In genomic region chr7:16583775-16584174, GRCm38 (mm10) we compare ENCODE assay signal across 21 mouse cellular contexts. TPM values are rescaled to one million over a fixed set of nuclear protein-coding genes. Genes with fewer than 3 reads are reported as not detected.
DNase-seq lines count a peak whose midpoint lies in the region; ATAC-seq and TF ChIP-seq lines count a peak whose summit lies in the region.
"Had no signal": no experiment of that assay in that cellular context is flagged by ENCODE, and none has a peak within 500 bp of the region (broad histone marks: within the 10 kb centered on the region; RNA-seq: fewer than 3 reads in every experiment).

No protein-coding gene starts in this region.

- H3K27me3 ChIP-seq in heart, adult 2 months (ENCODE audit: control insufficient read depth, insufficient read depth, low read length): no peaks in the 10 kb centered on the region
- no peaks in the 10 kb centered on the region for H3K27me3 ChIP-seq in heart, embryonic 14.5 days (ENCODE audit: control insufficient read depth, insufficient read depth, low read length)
- no peaks in the 10 kb centered on the region for H3K27me3 ChIP-seq in liver, postnatal 0 days (ENCODE audit: insufficient read depth, low read length)
- H3K27me3 ChIP-seq in liver, embryonic 12.5 days (replicated peaks): no peaks in the 10 kb centered on the region
- H3K27me3 ChIP-seq: CH12.LX; forebrain, embryonic 13.5 days; kidney, embryonic 15.5 days; limb, embryonic 13.5 days; stomach, embryonic 15.5 days had no signal

- no peak for TF ChIP-seq CTCF in heart, adult 2 months (IDR thresholded peaks at IDR 0.05)
- TF ChIP-seq CTCF in liver, postnatal 0 days (IDR thresholded peaks at IDR 0.05; ENCODE audit: low read depth): no peak

- 75% methylated on average over 1 of the region's 1 CpGs for whole genome bisulfite sequencing in heart, adult 2 months
- 33% methylated on average over 1 of the region's 1 CpGs for WGBS in heart, embryonic 14.5 days
- whole genome bisulfite sequencing in liver, postnatal 0 days (ENCODE audit: insufficient replicate concordance): 80% methylated on average over 1 of the region's 1 CpGs
- WGBS in liver, embryonic 12.5 days (ENCODE audit: insufficient replicate concordance): 88% methylated on average over 1 of the region's 1 CpGs

- peaks cover 30% of the 10 kb centered on the region for H3K4me1 ChIP-seq in heart, adult 2 months (ENCODE audit: control insufficient read depth, insufficient read depth, low read length)
- peaks cover 35 to 77% of the 10 kb centered on the region in 2 experiments for H3K4me1 ChIP-seq in heart, embryonic 14.5 days (ENCODE audit: control insufficient read depth in 2 of 2, insufficient read depth in 2 of 2, low read length in 2 of 2)
- peaks cover 33% of the 10 kb centered on the region for H3K4me1 ChIP-seq in liver, postnatal 0 days (ENCODE audit: insufficient read depth)
- peaks cover 41% of the 10 kb centered on the region for H3K4me1 ChIP-seq in liver, embryonic 12.5 days

- no peak overlapping the region for H3K4me3 ChIP-seq in heart, adult 2 months
- no peak overlapping the region for H3K4me3 ChIP-seq in heart, embryonic 14.5 days (ENCODE audit: control insufficient read depth in 1 of 2, insufficient read depth in 1 of 2, low read depth in 1 of 2, low read length in 2 of 2)
- H3K4me3 ChIP-seq in liver, postnatal 0 days (ENCODE audit: low read depth, low read length): no peak overlapping the region
- no peak overlapping the region for H3K4me3 ChIP-seq in liver, embryonic 12.5 days
- H3K4me3 ChIP-seq: forebrain, embryonic 13.5 days; kidney, embryonic 15.5 days; limb, embryonic 13.5 days; midbrain, embryonic 10.5 days; stomach, embryonic 15.5 days had no signal

- H3K27ac ChIP-seq in heart, adult 2 months: peak overlapping the region; percentile 85
- H3K27ac ChIP-seq in heart, embryonic 14.5 days (replicated peaks in 1 of 2; ENCODE audit: control insufficient read depth in 1 of 2, insufficient read depth in 1 of 2, low read depth in 2 of 2, low read length in 2 of 2): peak overlapping the region; percentile 95 to 96
- H3K27ac ChIP-seq in liver, postnatal 0 days (ENCODE audit: low read depth): 0 out of 2 replicates have a peak overlapping the region, but pooled peaks have one; percentile 5
- no peak overlapping the region for H3K27ac ChIP-seq in liver, embryonic 12.5 days
- H3K27ac ChIP-seq: forebrain, embryonic 13.5 days; kidney, embryonic 15.5 days; limb, embryonic 13.5 days; midbrain, embryonic 10.5 days; stomach, embryonic 15.5 days had no signal

- H3K79me2 ChIP-seq in heart, adult 2 months (replicated peaks; ENCODE audit: control insufficient read depth, insufficient read depth, low read length): peaks cover 8% of the 10 kb centered on the region

- H3K9ac ChIP-seq in heart, adult 2 months (ENCODE audit: low read depth, low read length): no peak overlapping the region
- peak overlapping the region; percentile 56; the same call in 1 of the 2 replicates for H3K9ac ChIP-seq in heart, embryonic 14.5 days (ENCODE audit: low read length)
- H3K9ac ChIP-seq in liver, postnatal 0 days (replicated peaks): no peak overlapping the region
- no peak overlapping the region for H3K9ac ChIP-seq in liver, embryonic 12.5 days
- H3K9ac ChIP-seq: forebrain, embryonic 13.5 days; kidney, embryonic 15.5 days; limb, embryonic 13.5 days; stomach, embryonic 15.5 days had no signal

- TF ChIP-seq EP300 in heart, adult 2 months (IDR thresholded peaks at IDR 0.05; ENCODE audit: insufficient read depth, low read depth, low read length): no peak
- TF ChIP-seq EP300 in liver, postnatal 0 days (IDR thresholded peaks at IDR 0.05; ENCODE audit: low read depth): no peak

- no peak for DNase-seq in heart, adult 2 months
- DNase-seq in heart, postnatal 36 days: no peak
- no peak for DNase-seq in heart, postnatal 4 days
- DNase-seq in liver, postnatal 0 days: no peak
- peak; percentile 24 for DNase-seq in Muller cell, postnatal 12 days (ENCODE audit: inconsistent ontology term)
- no peak for DNase-seq in adrenal gland, postnatal 36 days
- DNase-seq: adrenal gland, adult 8-10 months; gastrocnemius, postnatal 10 days; lung, adult 2 months; right cerebral cortex, postnatal 25 days had no signal

- peaks cover 42% of the 10 kb centered on the region for H3K36me3 ChIP-seq in heart, adult 2 months (ENCODE audit: control insufficient read depth, insufficient read depth, low read length)
- H3K36me3 ChIP-seq in heart, embryonic 14.5 days (ENCODE audit: control insufficient read depth, insufficient read depth, low read length): no peaks in the 10 kb centered on the region
- no peaks in the 10 kb centered on the region for H3K36me3 ChIP-seq in liver, postnatal 0 days (replicated peaks; ENCODE audit: insufficient read depth, low read length)
- H3K36me3 ChIP-seq in liver, embryonic 12.5 days: no peaks in the 10 kb centered on the region
- H3K36me3 ChIP-seq: stomach, embryonic 15.5 days had no signal

- ATAC-seq in heart, embryonic 14.5 days (ENCODE audit: insufficient number of reproducible peaks, insufficient read depth, low FRiP score, low read depth): peak; percentile 31
- ATAC-seq in liver, postnatal 0 days: no peak
- ATAC-seq in liver, embryonic 12.5 days: no peak
- ATAC-seq: forebrain, embryonic 13.5 days; hindbrain, embryonic 16.5 days; midbrain, embryonic 16.5 days had no signal

- intact Hi-C loops in heart, adult 2 months (cut with DNase I): no loop called here
- intact Hi-C loops in heart, postnatal 36 days (cut with DNase I): loop anchor here (2.0 kb wide), 1 partner anchor 19 kb away; no protein-coding TSS in a partner anchor

- no peak for TF ChIP-seq POLR2A in heart, adult 2 months (IDR thresholded peaks at IDR 0.05; ENCODE audit: insufficient read depth, low read depth, low read length)

- H3K9me3 ChIP-seq in heart, embryonic 14.5 days (ENCODE audit: control insufficient read depth, low read length): no peaks in the 10 kb centered on the region
- no peaks in the 10 kb centered on the region for H3K9me3 ChIP-seq in liver, postnatal 0 days (ENCODE audit: low read length)
- no peaks in the 10 kb centered on the region for H3K9me3 ChIP-seq in liver, embryonic 12.5 days (replicated peaks)
- H3K9me3 ChIP-seq: forebrain, embryonic 13.5 days; kidney, embryonic 15.5 days; limb, embryonic 13.5 days; midbrain, embryonic 10.5 days; stomach, embryonic 15.5 days had no signal

- H3K4me2 ChIP-seq in heart, embryonic 14.5 days (ENCODE audit: low read length): peak overlapping the region; percentile 52
- H3K4me2 ChIP-seq in liver, postnatal 0 days (ENCODE audit: low read depth, low read length): no peak overlapping the region
- no peak overlapping the region for H3K4me2 ChIP-seq in liver, embryonic 12.5 days
- H3K4me2 ChIP-seq: forebrain, embryonic 13.5 days; kidney, embryonic 15.5 days; limb, embryonic 13.5 days; liver, embryonic 11.5 days; stomach, embryonic 15.5 days had no signal

RNA-seq across cellular contexts. Expression of gene Arhgap35, which starts 31.0 kb away (rescaled TPM):
- 10 to 100 TPM; 32.5 to 33.8 TPM for total RNA-seq in heart, adult 2 months (2021)
- polyA plus RNA-seq in heart, adult 2 months (2012; rRNA removed): 15.6 and 22.9 TPM in 2 replicates
- 10 to 100 TPM; 32.0 to 35.1 TPM for total RNA-seq in heart, postnatal 36 days (2021)
- 16.7 and 18.0 TPM in 2 replicates for polyA plus RNA-seq in heart, embryonic 14.5 days (2014; fragmentation: Nextera tagmentation; extraction: Ambion mirVana)
- 10 to 100 TPM; 71.9 to 74.5 TPM for total RNA-seq in heart, postnatal 4 days (2021)
- 2.4 and 2.7 TPM in 2 replicates for polyA plus RNA-seq in liver, postnatal 0 days (2015; fragmentation: Nextera tagmentation; extraction: Ambion mirVana)
- polyA plus RNA-seq in liver, embryonic 12.5 days (2016; fragmentation: Nextera tagmentation; extraction: Ambion mirVana): 4.4 and 4.7 TPM in 2 replicates
- total RNA-seq in adrenal gland, postnatal 36 days (2021): 10 to 100 TPM; 55.7 to 68.7 TPM
